Mouse (Mus musculus): ENCODE data around the gene Fdxr.

DNA sequence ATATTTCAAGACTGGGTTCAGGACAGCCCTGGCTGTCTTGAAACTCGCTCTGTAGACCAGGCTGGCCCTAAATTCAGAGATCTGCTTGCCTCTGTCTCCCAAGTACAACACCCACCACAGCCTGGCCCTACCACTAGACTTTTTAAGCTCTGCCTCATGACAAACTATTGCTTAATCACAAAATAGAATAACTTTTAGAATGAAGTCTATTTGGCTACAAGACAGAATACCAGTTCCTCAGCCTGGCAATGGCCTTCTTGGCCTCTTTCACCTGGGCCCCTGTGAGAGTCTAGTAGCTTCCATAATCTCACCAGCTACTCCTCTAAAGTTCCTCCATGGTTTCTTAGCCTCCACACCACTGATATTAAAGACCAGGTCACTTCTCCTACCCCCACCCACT lies 13.5 kb upstream of the Fdxr start:
- TF ChIP-seq CTCF (IDR thresholded peaks at IDR 0.05; ENCODE audit: low read depth) (no peak), EP300 (IDR thresholded peaks at IDR 0.05; ENCODE audit: low read depth) (no peak)

Data from liver, embryonic 14.5 days (tissue).